Mouse (Mus musculus): ENCODE measurements around the gene Cdkn2a. TPM values are rescaled to one million over a fixed set of nuclear protein-coding genes. Genes with fewer than 3 reads are reported as not detected.

Gene Cdkn2a
- polyA plus RNA-seq, 1 experiment from 2014 or later, result not detected

DNA sequence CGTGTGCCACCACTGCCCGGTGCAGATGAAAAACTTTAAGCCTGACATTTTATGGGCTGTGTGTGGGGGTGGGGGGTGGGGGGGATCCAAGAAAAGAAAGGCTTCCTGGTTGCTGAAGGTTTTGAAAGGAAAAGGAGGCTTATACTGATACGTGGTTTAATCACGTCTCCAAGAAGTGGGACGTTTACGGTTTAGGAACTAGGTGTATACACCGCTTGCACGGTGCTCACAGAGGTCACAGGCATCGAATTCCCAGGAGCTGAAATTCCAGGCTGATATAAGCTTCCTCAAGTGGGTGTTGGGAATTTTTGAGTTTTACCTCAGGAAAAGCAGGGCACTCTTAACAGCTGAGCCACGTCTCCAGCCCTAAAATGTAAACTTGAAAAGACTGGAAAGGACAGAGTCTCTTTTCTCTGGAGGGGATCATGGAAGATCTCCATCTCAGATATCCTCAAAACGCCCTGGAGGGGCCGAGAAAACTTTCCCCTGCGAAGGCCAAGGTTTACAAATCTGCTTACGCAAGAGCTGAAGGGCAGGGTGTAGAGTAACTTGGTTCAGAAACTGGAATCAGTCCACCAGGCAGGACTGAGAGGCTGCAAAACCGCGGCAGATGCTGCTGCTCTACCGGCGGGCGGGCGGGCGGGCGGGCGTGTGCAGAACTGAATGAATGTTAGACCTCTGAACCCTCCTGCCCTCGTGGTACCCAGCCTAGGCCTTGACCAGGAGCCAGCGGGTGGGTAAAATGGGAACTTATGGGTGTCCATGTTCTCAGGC lies 18.5 kb downstream of the Cdkn2a start:
- 0 out of 2 replicates have a peak, but pooled peaks have one; percentile 36 for ATAC-seq (ENCODE audit: low FRiP score)
- H3K27ac ChIP-seq (replicated peaks), result no peak overlapping the region
- WGBS, result under 1% methylated on average over 25 of the region's 25 CpGs

DNA sequence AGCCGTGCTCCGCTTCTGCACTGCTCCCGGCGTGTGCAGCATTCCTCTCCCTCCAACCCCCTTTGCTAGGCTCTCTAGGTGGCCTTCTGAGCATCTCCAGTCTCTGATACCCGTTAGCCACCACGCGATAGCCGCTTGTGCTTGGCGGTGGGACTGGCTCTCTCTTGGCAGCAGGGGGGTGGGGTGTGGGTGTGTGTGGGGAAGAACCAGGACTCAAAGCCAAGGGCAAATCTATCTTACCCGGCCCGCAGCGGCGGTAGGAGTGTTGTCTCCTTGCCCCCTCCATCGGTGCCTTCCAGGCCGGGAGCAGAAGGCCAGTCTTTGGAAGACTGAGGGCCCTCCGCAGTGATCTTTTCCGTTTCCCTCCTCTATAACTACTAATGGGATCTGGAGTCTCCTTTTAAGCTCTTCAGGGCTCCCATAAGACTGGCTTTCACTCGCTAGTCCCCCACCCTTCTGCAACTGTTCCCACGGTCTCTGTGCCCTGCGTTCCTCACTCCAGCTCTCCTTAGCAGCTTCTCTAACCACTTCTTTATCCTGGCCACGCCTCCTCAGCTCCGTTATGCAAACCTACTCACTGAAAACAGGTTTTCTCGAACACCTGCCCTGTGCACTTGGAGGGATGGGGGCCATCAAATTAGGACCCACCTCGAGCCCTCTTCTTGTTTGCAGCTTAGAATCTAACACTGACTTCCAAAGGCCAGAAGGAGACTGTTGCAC lies 19.5 kb downstream of the Cdkn2a start:
- ATAC-seq (ENCODE audit: low FRiP score), result 0 out of 2 replicates have a peak, but pooled peaks have one; percentile 30
- peaks cover 93% of the 10 kb centered on the region for H3K27me3 ChIP-seq (replicated peaks)
- under 1% methylated on average over 24 of the region's 24 CpGs for WGBS
- no peak overlapping the region for H3K27ac ChIP-seq (replicated peaks)
- H3K4me3 ChIP-seq (replicated peaks), result no peak overlapping the region
- H3K4me2 ChIP-seq, result no peak overlapping the region
- H3K36me3 ChIP-seq, result no peaks in the 10 kb centered on the region
- H3K4me1 ChIP-seq, result no peaks in the 10 kb centered on the region
- no peak overlapping the region for H3K9ac ChIP-seq (replicated peaks)
- no peaks in the 10 kb centered on the region for H3K9me3 ChIP-seq (replicated peaks)

More for the DNA sequence above, 18.5 kb downstream of the Cdkn2a start:
- Histone ChIP-seq H3K27me3 (replicated peaks) (peaks cover 92% of the 10 kb centered on the region), H3K4me1 (no peaks in the 10 kb centered on the region), H3K4me3 (replicated peaks) (no peak overlapping the region), H3K36me3 (no peaks in the 10 kb centered on the region), H3K9ac (replicated peaks) (no peak overlapping the region), H3K4me2 (no peak overlapping the region), H3K9me3 (replicated peaks) (no peaks in the 10 kb centered on the region)

DNA sequence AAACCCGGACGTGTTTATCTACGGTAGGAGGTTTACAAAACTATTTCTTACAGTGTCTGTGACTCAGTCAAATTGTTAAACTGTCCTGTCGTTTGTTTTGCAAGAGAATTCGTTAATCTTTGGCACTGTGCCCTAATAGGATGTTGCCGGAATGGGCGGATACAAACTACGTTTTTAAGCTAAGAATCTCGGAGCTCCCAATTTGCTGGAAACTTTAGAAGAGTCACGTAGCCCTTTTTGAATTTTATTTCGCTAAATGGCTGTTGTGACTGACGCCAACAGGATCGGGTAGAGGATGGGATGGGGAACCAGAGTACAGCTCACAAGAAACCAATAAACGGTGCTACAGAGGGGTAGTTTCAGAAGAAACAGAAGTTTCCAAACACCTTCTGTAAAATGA lies 20.4 kb downstream of the Cdkn2a start:
- no peak overlapping the region for H3K9ac ChIP-seq (replicated peaks)
- under 1% methylated on average over 14 of the region's 14 CpGs for WGBS
- H3K36me3 ChIP-seq, result no peaks in the 10 kb centered on the region
- no peak overlapping the region for H3K4me3 ChIP-seq (replicated peaks)
- ATAC-seq (ENCODE audit: low FRiP score), result no peak
- H3K4me1 ChIP-seq, result no peaks in the 10 kb centered on the region
- H3K4me2 ChIP-seq, result no peak overlapping the region
- H3K9me3 ChIP-seq (replicated peaks), result no peaks in the 10 kb centered on the region
- H3K27me3 ChIP-seq (replicated peaks), result peaks cover 89% of the 10 kb centered on the region
- H3K27ac ChIP-seq (replicated peaks), result no peak overlapping the region

DNA sequence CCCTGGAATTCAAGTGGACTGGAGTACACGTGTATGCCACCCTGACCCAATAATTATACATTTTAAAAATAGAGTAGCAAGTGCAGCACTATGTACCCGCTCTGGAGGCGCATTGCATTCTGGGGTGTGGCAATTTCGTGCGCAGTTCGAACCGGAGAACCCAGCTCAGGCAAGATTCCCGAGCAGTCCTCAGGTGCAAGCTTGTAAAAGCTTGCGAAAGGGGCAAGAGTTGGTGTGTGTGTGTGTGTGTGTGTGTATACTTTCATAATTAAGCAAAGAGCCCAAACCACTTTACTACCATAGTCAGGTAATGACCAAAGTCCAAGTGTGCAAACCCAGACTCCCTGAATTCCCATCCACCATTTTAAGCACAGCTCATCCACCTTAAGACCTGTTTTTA lies 20.9 kb downstream of the Cdkn2a start:
- Histone ChIP-seq H3K9me3 (replicated peaks) (no peaks in the 10 kb centered on the region), H3K4me3 (replicated peaks) (no peak overlapping the region), H3K4me2 (no peak overlapping the region), H3K9ac (replicated peaks) (no peak overlapping the region), H3K27ac (replicated peaks) (no peak overlapping the region), H3K36me3 (no peaks in the 10 kb centered on the region), H3K4me1 (no peaks in the 10 kb centered on the region), H3K27me3 (replicated peaks) (peaks cover 89% of the 10 kb centered on the region)
- WGBS, result under 1% methylated on average over 9 of the region's 9 CpGs
- ATAC-seq (ENCODE audit: low FRiP score), result no peak

DNA sequence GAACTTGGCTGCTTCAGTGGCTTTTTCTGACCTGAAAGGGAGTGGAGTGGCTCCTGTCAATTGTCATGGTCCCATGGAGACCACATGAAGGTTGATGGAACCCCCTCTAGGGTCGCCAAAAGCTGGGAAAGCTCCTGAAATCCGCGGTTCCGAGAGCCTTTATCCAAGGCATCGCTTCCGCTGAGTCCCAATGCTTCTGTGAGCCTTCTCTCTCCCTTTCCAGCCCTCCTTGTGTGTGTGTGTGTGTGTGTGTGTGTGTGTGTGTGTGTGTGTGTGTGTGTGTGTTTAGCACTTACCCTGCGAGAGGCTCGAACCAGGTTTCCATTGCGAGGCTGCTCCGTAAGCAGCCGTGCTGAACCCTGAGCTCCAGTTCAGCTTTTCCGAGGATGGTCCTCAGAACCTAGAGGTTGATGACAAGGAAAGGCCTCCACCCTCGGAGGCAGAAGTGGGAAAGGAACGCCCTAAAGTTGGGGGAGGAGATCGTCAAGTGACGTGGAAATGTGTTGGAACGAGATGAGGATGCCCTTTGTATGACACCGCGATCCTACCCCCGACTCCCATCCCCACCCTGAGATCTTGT lies 21.4 kb downstream of the Cdkn2a start:
- ATAC-seq (ENCODE audit: low FRiP score), result no peak
- WGBS, result under 1% methylated on average over 20 of the region's 20 CpGs
- Histone ChIP-seq H3K4me2 (no peak overlapping the region), H3K9ac (replicated peaks) (no peak overlapping the region), H3K27me3 (replicated peaks) (peaks cover 89% of the 10 kb centered on the region), H3K36me3 (no peaks in the 10 kb centered on the region), H3K4me1 (no peaks in the 10 kb centered on the region), H3K4me3 (replicated peaks) (no peak overlapping the region), H3K9me3 (replicated peaks) (no peaks in the 10 kb centered on the region), H3K27ac (replicated peaks) (no peak overlapping the region)

DNA sequence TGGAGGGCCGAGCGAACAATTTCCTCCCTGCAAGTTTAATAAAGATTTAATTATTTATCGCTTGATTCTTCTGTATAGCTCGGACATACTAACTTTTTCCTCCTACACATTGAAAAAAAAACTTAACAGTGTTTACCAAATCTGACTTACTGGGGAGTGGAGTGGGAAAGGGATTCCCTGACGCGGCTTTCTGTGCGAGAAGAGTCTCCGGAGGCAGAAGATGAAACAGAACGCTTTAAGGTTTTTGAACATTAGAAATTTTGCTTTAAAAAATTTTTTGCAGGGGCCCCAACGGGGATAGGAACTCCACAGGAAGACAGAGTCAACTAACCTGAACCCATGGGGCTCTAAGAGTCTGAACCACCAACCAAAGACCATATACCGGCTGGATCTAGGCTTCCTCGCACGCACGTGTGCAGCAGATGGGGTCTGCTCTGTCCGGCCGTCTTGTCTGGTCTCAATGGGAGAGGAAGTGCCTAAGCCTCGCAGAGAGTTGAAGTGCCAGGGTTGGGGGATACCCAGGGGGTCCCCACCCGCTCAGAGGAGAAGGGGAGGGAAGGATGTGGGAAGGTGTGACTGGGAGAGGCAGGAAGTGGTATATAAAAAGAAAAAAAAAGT lies 22.2 kb downstream of the Cdkn2a start:
- Histone ChIP-seq H3K4me3 (replicated peaks) (no peak overlapping the region), H3K27ac (replicated peaks) (no peak overlapping the region), H3K27me3 (replicated peaks) (peaks cover 85% of the 10 kb centered on the region), H3K9me3 (replicated peaks) (no peaks in the 10 kb centered on the region), H3K9ac (replicated peaks) (no peak overlapping the region), H3K4me2 (no peak overlapping the region), H3K4me1 (no peaks in the 10 kb centered on the region), H3K36me3 (no peaks in the 10 kb centered on the region)
- WGBS, result 4% methylated on average over 18 of the region's 18 CpGs
- ATAC-seq (ENCODE audit: low FRiP score), result no peak

DNA sequence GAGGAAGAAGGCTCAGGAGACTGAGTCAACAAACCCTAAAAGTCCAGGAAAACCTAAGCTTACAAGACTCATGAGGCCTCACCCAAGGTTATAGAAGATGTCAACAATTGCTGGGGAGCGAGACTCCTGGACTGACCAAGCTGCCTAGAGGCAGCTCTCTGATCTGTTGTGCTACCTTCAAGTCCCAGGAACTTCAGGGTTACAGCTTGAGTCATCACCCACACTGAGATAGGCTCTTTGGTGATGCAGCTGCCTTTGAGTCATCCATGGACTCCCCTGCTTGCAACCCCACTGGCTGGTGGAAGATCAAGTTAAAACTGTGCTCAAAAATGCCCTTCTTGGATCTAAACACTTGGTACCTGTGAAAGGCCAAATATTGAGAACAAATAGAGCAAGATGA lies 36.7 kb downstream of the Cdkn2a start:
- Histone ChIP-seq H3K4me3 (replicated peaks) (no peak overlapping the region), H3K4me2 (no peak overlapping the region), H3K9ac (replicated peaks) (no peak overlapping the region), H3K36me3 (no peaks in the 10 kb centered on the region), H3K9me3 (replicated peaks) (no peaks in the 10 kb centered on the region), H3K4me1 (no peaks in the 10 kb centered on the region), H3K27ac (replicated peaks) (no peak overlapping the region), H3K27me3 (replicated peaks) (no peaks in the 10 kb centered on the region)
- ATAC-seq (ENCODE audit: low FRiP score), result no peak
- 76% methylated on average over 1 of the region's 1 CpGs for WGBS

DNA sequence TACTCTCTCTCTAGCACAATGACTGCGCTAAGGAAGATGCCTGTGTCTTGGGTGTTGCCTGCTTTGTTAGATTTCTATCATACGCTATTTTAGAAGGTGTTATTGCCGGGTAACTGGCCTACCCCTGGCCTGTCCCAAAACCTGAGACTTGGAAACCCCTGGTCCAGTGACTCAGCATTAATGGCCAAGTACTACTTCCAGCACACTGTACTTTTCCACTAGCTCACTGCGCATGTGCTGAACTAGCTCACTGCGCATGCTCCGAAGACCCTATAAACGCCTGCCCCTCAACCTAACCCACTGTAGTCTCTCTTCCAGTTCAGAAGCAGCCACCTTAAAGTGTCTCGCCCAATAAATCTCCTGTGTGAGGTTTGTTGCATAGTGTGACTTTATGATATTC lies 60.0 kb downstream of the Cdkn2a start:
- Histone ChIP-seq H3K4me3 (replicated peaks) (no peak overlapping the region), H3K27ac (replicated peaks) (no peak overlapping the region), H3K9me3 (replicated peaks) (no peaks in the 10 kb centered on the region), H3K9ac (replicated peaks) (no peak overlapping the region), H3K4me1 (no peaks in the 10 kb centered on the region), H3K4me2 (no peak overlapping the region), H3K36me3 (no peaks in the 10 kb centered on the region), H3K27me3 (replicated peaks) (no peaks in the 10 kb centered on the region)
- no peak for ATAC-seq (ENCODE audit: low FRiP score)
- 93% methylated on average over 8 of the region's 8 CpGs for WGBS

Other genes starting within 250 kb of the Cdkn2a start
- gene Mtap, start 157.5 kb downstream of the Cdkn2a start, polyA plus RNA-seq (2015; fragmentation: Nextera tagmentation; extraction: Ambion mirVana), result 27.1 and 40.4 TPM in 2 replicates
- gene Cdkn2b, start 16.4 kb upstream of the Cdkn2a start, polyA plus RNA-seq (2015; fragmentation: Nextera tagmentation; extraction: Ambion mirVana), result 0.93 and 2.3 TPM in 2 replicates

Data from neural tube, embryonic 15.5 days (tissue).